Mouse (Mus musculus): ENCODE measurements around the gene Vsig1.

- TF ChIP-seq CTCF (IDR thresholded peaks at IDR 0.05): no peak
- TF ChIP-seq POLR2A (IDR thresholded peaks at IDR 0.05; ENCODE audit: insufficient read depth, low read depth, low read length): no peak
Measured at GRCm38 (mm10) chrX:140953618-140954017, 46.2 kb downstream of the Vsig1 start.
